Mouse (Mus musculus): ENCODE measurements around the gene Paox.

DNA sequence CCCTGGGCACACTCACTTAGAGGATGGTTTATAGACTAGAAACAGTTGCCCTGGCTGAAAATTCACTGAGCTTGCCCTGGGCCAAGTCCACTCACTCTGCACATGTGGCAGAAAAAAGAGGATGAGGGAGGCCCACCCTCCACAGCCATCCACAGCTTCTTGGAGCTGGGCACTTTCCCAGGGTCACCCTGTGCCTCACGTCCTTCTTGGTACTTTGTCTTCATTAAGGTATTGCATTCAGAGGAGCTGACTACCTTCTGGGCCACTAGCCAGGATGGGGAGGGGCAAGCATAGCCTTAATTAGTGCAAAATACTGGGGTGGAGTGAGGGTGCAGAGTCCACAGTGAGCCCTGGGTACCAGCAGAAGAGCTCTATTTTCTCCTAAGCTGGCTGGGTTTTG, 20.0 kb upstream of the Paox start:
- TF ChIP-seq CTCF (IDR thresholded peaks at IDR 0.05; ENCODE audit: control insufficient read depth, insufficient read depth, insufficient replicate concordance, low read depth, low read length), result no peak
- no peak for TF ChIP-seq POLR2A (IDR thresholded peaks at IDR 0.05; ENCODE audit: control insufficient read depth, low read depth, low read length)
